Mouse (Mus musculus): Measurements from ENCODE around the gene Riok2.
"Not testable (repeated sequence)": the region's sequence is repeated elsewhere in the genome, so short reads cannot be mapped to it uniquely, and the experiment has no call there.

DNA sequence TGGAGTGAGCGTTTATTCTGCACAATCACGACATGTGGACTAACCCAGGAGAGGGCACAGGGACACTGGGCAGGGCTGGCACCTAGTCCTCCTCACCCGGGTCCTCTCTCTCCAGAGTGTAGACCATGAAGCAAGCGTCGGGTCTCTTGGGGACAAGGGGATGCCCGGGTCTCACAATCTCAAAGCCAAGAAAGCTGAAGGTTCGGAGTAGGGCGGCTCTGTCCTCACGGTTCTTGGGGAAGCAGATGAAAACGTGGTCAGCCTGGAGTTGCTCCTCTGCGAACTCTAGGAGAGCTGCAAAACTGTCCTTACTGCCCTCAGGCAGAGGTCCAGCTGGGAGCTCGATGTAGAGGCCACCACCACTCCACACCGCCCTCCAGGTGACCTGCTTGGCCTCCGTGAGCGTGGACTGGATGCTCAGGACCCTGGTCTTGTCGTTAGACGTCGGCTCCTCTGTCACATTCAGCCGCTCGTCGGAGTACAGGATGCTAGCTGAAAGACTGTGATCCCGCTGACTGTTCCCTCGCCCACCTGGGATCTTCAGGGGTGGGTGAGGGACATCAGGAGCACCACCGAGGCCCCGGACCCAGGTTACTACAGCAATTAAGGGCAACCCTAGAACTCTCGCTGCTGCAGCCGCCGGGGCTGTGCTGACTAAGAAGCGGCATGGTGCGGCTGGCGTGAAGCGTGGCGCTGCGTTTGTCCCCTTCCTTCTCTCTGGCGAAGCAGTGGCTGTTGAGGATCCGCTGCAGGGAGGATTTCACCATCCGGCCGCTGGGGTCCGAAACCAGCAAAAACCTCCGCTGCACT lies 28.5 kb upstream of the Riok2 start:
- TF ChIP-seq POLR2A (IDR thresholded peaks at IDR 0.05; ENCODE audit: borderline replicate concordance, extremely low read depth, low read depth, low read length); CTCF (IDR thresholded peaks at IDR 0.05; ENCODE audit: insufficient read depth, low read length): not testable (repeated sequence)

All from lung, adult 2 months (tissue).